Mouse (Mus musculus) neural tube, embryonic 14.5 days (tissue): ENCODE measurements at regions not wholly inside any gene's neighbourhood (a gene's known extent, or its start where the extent isn't known, plus 50 kb on each side); places are given as distances from the start of the nearest gene placed in this dataset.

Experiments used
- ATAC-seq: fragments of 200-750 bp; cut with Nextera tagmentation; 2 replicates; pipeline ENCODE4 v1.8.0; 2017; ENCODE audit warnings: low read depth, mild to moderate bottlenecking, moderate TSS enrichment, moderate library complexity
- H3K27ac ChIP-seq: fragments of 300-500 bp; sonication (generic); 2 replicates; pipeline ENCODE4 v1.5.1; 2014; ENCODE audit warnings: low read depth, mild to moderate bottlenecking, control low read depth, low read length, moderate library complexity, mixed read lengths
- H3K27me3 ChIP-seq: fragments of 300-500 bp; sonication (generic); 2 replicates; pipeline ENCODE4 v1.6.1; 2014; ENCODE audit warnings: low read length; ENCODE audit not compliant: control insufficient read depth, insufficient read depth
- H3K36me3 ChIP-seq: fragments of 300-500 bp; sonication (generic); 2 replicates; pipeline ENCODE4 v1.6.1; 2014; ENCODE audit warnings: low read length, mixed read lengths; ENCODE audit not compliant: control insufficient read depth, insufficient read depth
- H3K4me1 ChIP-seq: fragments of 300-500 bp; sonication (generic); 2 replicates; pipeline ENCODE4 v1.6.1; 2014; ENCODE audit warnings: low read length; ENCODE audit not compliant: control insufficient read depth, insufficient read depth
- H3K4me2 ChIP-seq: fragments of 300-500 bp; sonication (generic); 2 replicates; pipeline ENCODE4 v1.6.1; 2014; ENCODE audit warnings: mild to moderate bottlenecking, low read depth, low read length, control low read depth
- H3K4me3 ChIP-seq: fragments of 300-500 bp; sonication (generic); 2 replicates; pipeline ENCODE4 v1.5.1; 2014; ENCODE audit warnings: low read depth, low read length, control low read depth, mixed read lengths
- H3K9ac ChIP-seq: fragments of 300-500 bp; sonication (generic); replicated peaks from 2 replicates; pipeline ENCODE4 v1.6.1; 2014; ENCODE audit warnings: low read depth, mild to moderate bottlenecking, control low read depth, low read length, mixed read lengths
- H3K9me3 ChIP-seq: fragments of 300-500 bp; sonication (generic); 2 replicates; pipeline ENCODE4 v1.6.1; 2016; ENCODE audit warnings: low read length; ENCODE audit not compliant: control insufficient read depth
- WGBS: fragments of 180-500 bp; shearing (Covaris S2); extraction: QIAGEN DNeasy Blood & Tissue Kit; methylation state at CpG from one replicate; pipeline ENCODE4 v1.1.7; 2014; 5-methylcytosine and 5-hydroxymethylcytosine counted together

DNA sequence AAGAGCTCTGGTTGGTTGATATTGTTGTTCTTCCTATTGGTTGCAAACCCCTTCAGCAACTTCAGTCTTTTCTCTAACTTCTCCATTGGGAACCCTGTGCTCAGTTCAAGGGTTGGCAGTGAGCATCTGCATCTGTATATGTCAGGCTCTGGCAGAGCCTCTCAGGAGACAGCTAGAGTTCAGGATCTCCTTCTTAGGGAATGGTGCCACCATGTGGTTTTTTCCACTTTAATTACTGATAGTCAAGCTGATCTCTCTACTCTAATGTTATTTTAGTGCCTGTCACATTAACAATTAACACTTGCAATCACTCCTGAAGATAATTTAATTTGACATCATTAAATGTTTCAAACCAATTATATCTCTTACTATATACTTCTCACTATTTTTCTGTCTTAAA lies 550.4 kb downstream of the Gm597 start:
- ATAC-seq: no peak
- no peaks in the 10 kb centered on the region for H3K9me3 ChIP-seq
- no peak overlapping the region for H3K4me3 ChIP-seq
- no peaks in the 10 kb centered on the region for H3K4me1 ChIP-seq
- no peak overlapping the region for H3K9ac ChIP-seq
- no peaks in the 10 kb centered on the region for H3K36me3 ChIP-seq
- H3K27ac ChIP-seq: no peak overlapping the region
- H3K4me2 ChIP-seq: no peak overlapping the region
- no peaks in the 10 kb centered on the region for H3K27me3 ChIP-seq

- Histone ChIP-seq H3K9ac (no peak overlapping the region), H3K4me3 (no peak overlapping the region), H3K36me3 (no peaks in the 10 kb centered on the region), H3K4me2 (no peak overlapping the region), H3K4me1 (no peaks in the 10 kb centered on the region), H3K9me3 (no peaks in the 10 kb centered on the region), H3K27ac (no peak overlapping the region), H3K27me3 (no peaks in the 10 kb centered on the region)
- ATAC-seq: peak; percentile 90
- 38% methylated on average over 2 of the region's 2 CpGs for WGBS
Measured at GRCm38 (mm10) chr1:28214243-28215038, 565.6 kb downstream of the Gm597 start.
